Mouse (Mus musculus) limb, embryonic 10.5 days (tissue): ENCODE data around the gene Poldip3. TPM values are rescaled to one million over a fixed set of nuclear protein-coding genes. Genes with fewer than 3 reads are reported as not detected.

ENCODE experiments used
- DNase-seq: peaks from one replicate; pipeline ENCODE4 v3.0.0-alpha.2; 2017; ENCODE audit warnings: low spot score
- H3K27ac ChIP-seq: fragments of 300-500 bp; sonication (generic); 2 replicates; pipeline ENCODE4 v1.5.1; 2016; ENCODE audit warnings: mild to moderate bottlenecking
- H3K27me3 ChIP-seq: fragments of 300-500 bp; sonication (generic); 2 replicates; pipeline ENCODE4 v1.6.1; 2016; ENCODE audit warnings: low read depth, mild to moderate bottlenecking; ENCODE audit not compliant: poor library complexity, severe bottlenecking
- H3K36me3 ChIP-seq: fragments of 300-500 bp; sonication (generic); 2 replicates; pipeline ENCODE4 v1.6.1; 2016; ENCODE audit warnings: mild to moderate bottlenecking, moderate library complexity
- H3K4me1 ChIP-seq: fragments of 300-500 bp; sonication (generic); 2 replicates; pipeline ENCODE4 v1.6.1; 2016
- H3K4me3 ChIP-seq: fragments of 300-500 bp; sonication (generic); 2 replicates; pipeline ENCODE4 v1.5.1; 2016; ENCODE audit warnings: mild to moderate bottlenecking, moderate library complexity
- H3K9me3 ChIP-seq: fragments of 300-500 bp; sonication (generic); replicated peaks from 2 replicates; pipeline ENCODE4 v1.6.1; 2016; ENCODE audit warnings: mild to moderate bottlenecking
- WGBS: fragments of 180-500 bp; shearing (Covaris S2); methylation state at CpG from one replicate; pipeline ENCODE4 v1.1.7; 2016; 5-methylcytosine and 5-hydroxymethylcytosine counted together
- polyA plus RNA-seq: library from polyadenylated mRNA; unstranded; fragments of >200 nt; fragmentation: Nextera tagmentation; extraction: Ambion mirVana; gene quantifications from 2 replicates; pipeline ENCODE4 v1.2.1, GENCODE M21; 2016

Gene Poldip3
- polyA plus RNA-seq, 1 experiment from 2014 or later = 193 TPM

- peaks cover 34% of the 10 kb centered on the region for H3K4me1 ChIP-seq
- DNase-seq = no peak
- peak overlapping the region; percentile 2; the same call in 1 of the 2 replicates for H3K27ac ChIP-seq
- H3K36me3 ChIP-seq = peaks cover 7% of the 10 kb centered on the region
- no peaks in the 10 kb centered on the region for H3K9me3 ChIP-seq
- H3K4me3 ChIP-seq = 0 out of 2 replicates have a peak overlapping the region, but pooled peaks have one; percentile 7
- WGBS = 91% methylated on average over 8 of the region's 8 CpGs
- no peaks in the 10 kb centered on the region for H3K27me3 ChIP-seq
Observed at GRCm38 (mm10) chr15:83169772-83170722, 20.9 kb upstream of the Poldip3 start.

GRCm38 (mm10) chr15:83168875-83169771 is 19.9 kb upstream of the Poldip3 start:
- H3K36me3 ChIP-seq = peaks cover 12% of the 10 kb centered on the region
- H3K27me3 ChIP-seq = no peaks in the 10 kb centered on the region
- no peak overlapping the region for H3K4me3 ChIP-seq
- 81% methylated on average over 7 of the region's 7 CpGs for WGBS
- no peak for DNase-seq
- H3K27ac ChIP-seq = no peak overlapping the region
- H3K9me3 ChIP-seq = no peaks in the 10 kb centered on the region
- peaks cover 34% of the 10 kb centered on the region for H3K4me1 ChIP-seq

GRCm38 (mm10) chr15:83168311-83168710 is 19.1 kb upstream of the Poldip3 start:
- Histone ChIP-seq H3K36me3 (peaks cover 12% of the 10 kb centered on the region), H3K9me3 (no peaks in the 10 kb centered on the region), H3K27ac (no peak overlapping the region), H3K4me1 (peaks cover 34% of the 10 kb centered on the region), H3K4me3 (no peak overlapping the region), H3K27me3 (no peaks in the 10 kb centered on the region)
- WGBS = 80% methylated on average over 3 of the region's 3 CpGs
- DNase-seq = no peak

GRCm38 (mm10) chr15:83167550-83168065 is 18.4 kb upstream of the Poldip3 start:
- H3K4me3 ChIP-seq = no peak overlapping the region
- H3K27ac ChIP-seq = peak overlapping the region; percentile 27; the same call in 1 of the 2 replicates
- no peaks in the 10 kb centered on the region for H3K27me3 ChIP-seq
- no peak for DNase-seq
- WGBS = 89% methylated on average over 8 of the region's 8 CpGs
- H3K36me3 ChIP-seq = peaks cover 18% of the 10 kb centered on the region
- no peaks in the 10 kb centered on the region for H3K9me3 ChIP-seq
- peaks cover 29% of the 10 kb centered on the region for H3K4me1 ChIP-seq

- Histone ChIP-seq H3K9me3 (no peaks in the 10 kb centered on the region), H3K4me3 (no peak overlapping the region), H3K4me1 (peaks cover 24% of the 10 kb centered on the region), H3K27me3 (no peaks in the 10 kb centered on the region), H3K36me3 (peaks cover 23% of the 10 kb centered on the region), H3K27ac (peak overlapping the region; percentile 27; the same call in 1 of the 2 replicates)
- 80% methylated on average over 5 of the region's 5 CpGs for WGBS
- DNase-seq = peak; percentile 53
Observed at GRCm38 (mm10) chr15:83167126-83167525, 17.9 kb upstream of the Poldip3 start.

GRCm38 (mm10) chr15:83166642-83167041 is 17.5 kb upstream of the Poldip3 start:
- Histone ChIP-seq H3K9me3 (no peaks in the 10 kb centered on the region), H3K36me3 (peaks cover 28% of the 10 kb centered on the region), H3K27ac (no peak overlapping the region), H3K27me3 (no peaks in the 10 kb centered on the region), H3K4me3 (no peak overlapping the region), H3K4me1 (peaks cover 21% of the 10 kb centered on the region)
- WGBS = 96% methylated on average over 3 of the region's 3 CpGs
- DNase-seq = no peak

- WGBS = 95% methylated on average over 13 of the region's 13 CpGs
- H3K27me3 ChIP-seq = no peaks in the 10 kb centered on the region
- H3K27ac ChIP-seq = no peak overlapping the region
- no peaks in the 10 kb centered on the region for H3K9me3 ChIP-seq
- no peak overlapping the region for H3K4me3 ChIP-seq
- peaks cover 16% of the 10 kb centered on the region for H3K4me1 ChIP-seq
- no peak for DNase-seq
- H3K36me3 ChIP-seq = peaks cover 37% of the 10 kb centered on the region
Observed at GRCm38 (mm10) chr15:83165526-83166315, 16.5 kb upstream of the Poldip3 start.

GRCm38 (mm10) chr15:83164971-83165471 is 15.8 kb upstream of the Poldip3 start:
- peak overlapping the region; percentile 54; the same call in 1 of the 2 replicates for H3K27ac ChIP-seq
- H3K4me1 ChIP-seq = peaks cover 9% of the 10 kb centered on the region; the same call in 1 of the 2 replicates
- peaks cover 44% of the 10 kb centered on the region for H3K36me3 ChIP-seq
- H3K9me3 ChIP-seq = no peaks in the 10 kb centered on the region
- H3K27me3 ChIP-seq = no peaks in the 10 kb centered on the region
- WGBS = 78% methylated on average over 5 of the region's 5 CpGs
- no peak for DNase-seq
- no peak overlapping the region for H3K4me3 ChIP-seq

GRCm38 (mm10) chr15:83162818-83163485 is 13.8 kb upstream of the Poldip3 start:
- H3K36me3 ChIP-seq = peaks cover 64% of the 10 kb centered on the region
- 86% methylated on average over 11 of the region's 11 CpGs for WGBS
- 0 out of 2 replicates have a peak, but pooled peaks cover 4% of the 10 kb centered on the region for H3K4me1 ChIP-seq
- H3K9me3 ChIP-seq = no peaks in the 10 kb centered on the region
- DNase-seq = no peak
- no peaks in the 10 kb centered on the region for H3K27me3 ChIP-seq
- H3K27ac ChIP-seq = no peak overlapping the region
- H3K4me3 ChIP-seq = no peak overlapping the region

- DNase-seq = no peak
- H3K27ac ChIP-seq = no peak overlapping the region
- no peaks in the 10 kb centered on the region for H3K9me3 ChIP-seq
- H3K36me3 ChIP-seq = peaks cover 73% of the 10 kb centered on the region
- 0 out of 2 replicates have a peak, but pooled peaks cover 4% of the 10 kb centered on the region for H3K4me1 ChIP-seq
- H3K27me3 ChIP-seq = no peaks in the 10 kb centered on the region
- no peak overlapping the region for H3K4me3 ChIP-seq
- 93% methylated on average over 4 of the region's 4 CpGs for WGBS
Observed at GRCm38 (mm10) chr15:83162001-83162400, 12.8 kb upstream of the Poldip3 start.

GRCm38 (mm10) chr15:83161062-83161748 is 12.0 kb upstream of the Poldip3 start:
- H3K36me3 ChIP-seq = peaks cover 78% of the 10 kb centered on the region
- H3K27ac ChIP-seq = no peak overlapping the region
- 0 out of 2 replicates have a peak, but pooled peaks cover 4% of the 10 kb centered on the region for H3K4me1 ChIP-seq
- DNase-seq = no peak
- no peaks in the 10 kb centered on the region for H3K27me3 ChIP-seq
- H3K4me3 ChIP-seq = no peak overlapping the region
- H3K9me3 ChIP-seq = no peaks in the 10 kb centered on the region
- 60% methylated on average over 10 of the region's 10 CpGs for WGBS
